Mouse (Mus musculus) spleen, adult 2 months (tissue): ENCODE measurements around the gene 1110059G10Rik.

ENCODE experiments used
- CTCF ChIP-seq: fragments of 200-500 bp; IDR thresholded peaks from 2 replicates; pipeline ENCODE4 v1.5.1; 2011; ENCODE audit warnings: mild to moderate bottlenecking, inconsistent platforms; ENCODE audit not compliant: insufficient read depth, insufficient read length, insufficient replicate concordance; ENCODE audit errors: extremely low read depth
- POLR2A ChIP-seq: fragments of 200-500 bp; IDR thresholded peaks from 2 replicates; pipeline ENCODE4 v1.6.1; 2011; ENCODE audit warnings: low read depth, low read length, inconsistent platforms

DNA sequence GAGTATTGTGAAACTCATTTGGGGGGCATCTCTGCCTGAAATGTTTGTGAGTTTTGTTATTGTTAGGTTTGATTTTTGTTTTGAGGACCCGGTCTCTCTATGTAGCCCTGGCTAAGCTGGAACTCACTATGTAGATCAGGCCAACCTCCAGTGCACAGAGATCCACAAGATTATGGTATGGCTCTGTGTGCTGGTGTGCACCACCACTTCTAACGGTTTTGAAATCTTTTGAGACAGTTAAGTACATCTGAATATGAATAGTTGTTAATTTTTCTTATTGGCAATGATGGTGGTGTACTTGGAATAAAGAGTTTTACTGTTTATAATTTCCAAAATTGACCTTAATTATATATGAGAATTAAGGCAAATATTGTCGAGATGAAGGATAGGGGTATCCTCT is 28.4 kb downstream of the 1110059G10Rik start:
- no peak for TF ChIP-seq POLR2A
- no peak for TF ChIP-seq CTCF
